Mouse (Mus musculus) MEL (cell line): ENCODE measurements around the gene Dao. TPM values are rescaled to one million over a fixed set of nuclear protein-coding genes. Genes with fewer than 3 reads are reported as not detected.

Experiments
- DNase-seq: peaks from one replicate; pipeline ENCODE4 v3.0.0; 2011; ENCODE audit warnings: low read depth, low spot score
- H3K27ac ChIP-seq: 2 replicates; pipeline ENCODE4 v1.5.1; 2012; ENCODE audit warnings: low read depth, mild to moderate bottlenecking, control low read depth, low read length, moderate library complexity; ENCODE audit not compliant: control insufficient read depth
- H3K27me3 ChIP-seq, 2 experiments: fragments of 150-350 bp in 1 of 2; sonication (generic) in 1 of 2; 2 replicates each; pipeline ENCODE4 v1.6.1; 2012; ENCODE audit warnings: low read length in 2 of 2, mild to moderate bottlenecking in 2 of 2, improper control_type of control experiment in 1 of 2, moderate library complexity in 1 of 2; ENCODE audit not compliant: insufficient read depth in 2 of 2, control insufficient read depth in 1 of 2
- H3K36me3 ChIP-seq, 2 experiments: 2 replicates each; pipeline ENCODE4 v1.6.1; 2012 to 2014; ENCODE audit warnings: low read length in 2 of 2, improper control_type of control experiment in 1 of 2, inconsistent platforms in 1 of 2, mild to moderate bottlenecking in 1 of 2; ENCODE audit not compliant: insufficient read depth in 2 of 2, control insufficient read depth in 1 of 2
- H3K4me1 ChIP-seq, 2 experiments: fragments of 150-350 bp in 1 of 2; sonication (generic) in 1 of 2; 2 replicates each; pipeline ENCODE4 v1.6.1; 2012; ENCODE audit warnings: low read length in 2 of 2, improper control_type of control experiment in 1 of 2, mild to moderate bottlenecking in 1 of 2; ENCODE audit not compliant: insufficient read depth in 2 of 2, control insufficient read depth in 1 of 2
- H3K4me3 ChIP-seq, 2 experiments: fragments of 150-350 bp in 1 of 2; sonication (generic) in 1 of 2; 2 replicates each; pipeline ENCODE4 v1.5.1; 2012; ENCODE audit warnings: low read depth in 2 of 2, low read length in 2 of 2, mild to moderate bottlenecking in 2 of 2, moderate library complexity in 2 of 2, control low read depth in 1 of 2, improper control_type of control experiment in 1 of 2; ENCODE audit not compliant: control insufficient read depth in 1 of 2, insufficient read depth in 1 of 2
- H3K79me2 ChIP-seq: 2 replicates; pipeline ENCODE4 v1.6.1; 2012; ENCODE audit warnings: mild to moderate bottlenecking, low read length, moderate library complexity; ENCODE audit not compliant: control insufficient read depth, poor library complexity, insufficient read depth
- H3K9ac ChIP-seq: 2 replicates; pipeline ENCODE4 v1.6.1; 2012; ENCODE audit warnings: low read depth, mild to moderate bottlenecking, control low read depth, low read length, moderate library complexity; ENCODE audit not compliant: control insufficient read depth, poor library complexity, severe bottlenecking
- H3K9me3 ChIP-seq: fragments of 150-350 bp; sonication (generic); replicated peaks from 2 replicates; pipeline ENCODE4 v1.6.1; 2012; ENCODE audit warnings: mild to moderate bottlenecking, low read length, improper control_type of control experiment, moderate library complexity; ENCODE audit not compliant: insufficient read depth
- BHLHE40 ChIP-seq: IDR thresholded peaks from 2 replicates; pipeline ENCODE4 v1.6.1; 2012; ENCODE audit warnings: low read depth, mild to moderate bottlenecking, inconsistent platforms, low read length, improper control_type of control experiment, borderline replicate concordance
- CHD1 ChIP-seq: IDR thresholded peaks from 2 replicates; pipeline ENCODE4 v1.6.1; 2012; ENCODE audit warnings: low read depth, mild to moderate bottlenecking, inconsistent platforms, low read length, improper control_type of control experiment
- CHD2 ChIP-seq: IDR thresholded peaks from 2 replicates; pipeline ENCODE4 v1.6.1; 2011; ENCODE audit warnings: low read length, improper control_type of control experiment
- CTCF ChIP-seq, 3 experiments: IDR thresholded peaks in 2 of 3; conservative IDR thresholded peaks in 1 of 3; 2 replicates each; pipeline ENCODE4 v1.5.1; 2011 to 2012; ENCODE audit warnings: low read length in 3 of 3, low read depth in 2 of 3, mild to moderate bottlenecking in 2 of 3, improper control_type of control experiment in 1 of 3, inconsistent platforms in 1 of 3, mixed read lengths in 1 of 3, moderate library complexity in 1 of 3; ENCODE audit not compliant: control insufficient read depth in 1 of 3, insufficient read depth in 1 of 3, poor library complexity in 1 of 3, severe bottlenecking in 1 of 3
- E2F4 ChIP-seq: IDR thresholded peaks from 2 replicates; pipeline ENCODE4 v1.6.1; 2011; ENCODE audit warnings: low read depth, low read length, improper control_type of control experiment, borderline replicate concordance
- ELF1 ChIP-seq: IDR thresholded peaks from 2 replicates; pipeline ENCODE4 v1.6.1; 2014; ENCODE audit warnings: low read depth, mild to moderate bottlenecking, inconsistent platforms, low read length, improper control_type of control experiment, moderate library complexity
- EP300 ChIP-seq, 2 experiments: IDR thresholded peaks; 2 replicates each; pipeline ENCODE4 v1.6.1; 2011; ENCODE audit warnings: improper control_type of control experiment in 2 of 2, low read length in 2 of 2, low read depth in 1 of 2, mild to moderate bottlenecking in 1 of 2
- ETS1 ChIP-seq: IDR thresholded peaks from 2 replicates; pipeline ENCODE4 v1.6.1; 2012; ENCODE audit warnings: low read depth, mild to moderate bottlenecking, inconsistent platforms, low read length, improper control_type of control experiment, moderate library complexity
- GABPA ChIP-seq: IDR thresholded peaks from 2 replicates; pipeline ENCODE4 v1.6.1; 2012; ENCODE audit warnings: low read depth, mild to moderate bottlenecking, inconsistent platforms, low read length, improper control_type of control experiment, moderate library complexity
- GATA1 ChIP-seq: IDR thresholded peaks from 2 replicates; pipeline ENCODE4 v1.6.1; 2011; ENCODE audit warnings: low read depth, low read length, improper control_type of control experiment
- HCFC1 ChIP-seq: IDR thresholded peaks from 2 replicates; pipeline ENCODE4 v1.6.1; 2012; ENCODE audit warnings: low read depth, mild to moderate bottlenecking, inconsistent platforms, low read length, improper control_type of control experiment, moderate library complexity
- JUND ChIP-seq: IDR thresholded peaks from 2 replicates; pipeline ENCODE4 v1.6.1; 2011; ENCODE audit warnings: low read depth, mild to moderate bottlenecking, improper control_type of control experiment, low read length
- KAT2A ChIP-seq: conservative IDR thresholded peaks from 2 replicates; pipeline ENCODE4 v1.6.1; 2012; ENCODE audit warnings: low read depth, low read length, improper control_type of control experiment, inconsistent platforms
- MAX ChIP-seq: IDR thresholded peaks from 2 replicates; pipeline ENCODE4 v1.6.1; 2011; ENCODE audit warnings: low read length, improper control_type of control experiment
- MAZ ChIP-seq: IDR thresholded peaks from 2 replicates; pipeline ENCODE4 v1.6.1; 2012; ENCODE audit warnings: low read depth, mild to moderate bottlenecking, inconsistent platforms, low read length, improper control_type of control experiment
- NELFE ChIP-seq: IDR thresholded peaks from 2 replicates; pipeline ENCODE4 v1.6.1; 2011; ENCODE audit warnings: low read depth, low read length, improper control_type of control experiment
- NRF1 ChIP-seq: IDR thresholded peaks from 2 replicates; pipeline ENCODE4 v1.6.1; 2014; ENCODE audit warnings: low read depth, mild to moderate bottlenecking, inconsistent platforms, low read length, improper control_type of control experiment, moderate library complexity; ENCODE audit not compliant: poor library complexity, insufficient read depth, severe bottlenecking
- POLR2A ChIP-seq, 2 experiments: IDR thresholded peaks; 2 replicates each; pipeline ENCODE4 v1.6.1; 2011 to 2012; ENCODE audit warnings: low read length in 2 of 2, mild to moderate bottlenecking in 2 of 2, control low read depth in 1 of 2, improper control_type of control experiment in 1 of 2, low read depth in 1 of 2, moderate library complexity in 1 of 2; ENCODE audit not compliant: control insufficient read depth in 1 of 2, insufficient read depth in 1 of 2, poor library complexity in 1 of 2
- POLR2AphosphoS2 ChIP-seq: IDR thresholded peaks from 2 replicates; pipeline ENCODE4 v1.6.1; 2011; ENCODE audit warnings: low read length, improper control_type of control experiment
- RAD21 ChIP-seq: IDR thresholded peaks from 2 replicates; pipeline ENCODE4 v1.6.1; 2011; ENCODE audit warnings: mild to moderate bottlenecking, low read depth, low read length, improper control_type of control experiment
- SMC3 ChIP-seq: IDR thresholded peaks from 2 replicates; pipeline ENCODE4 v1.6.1; 2011; ENCODE audit warnings: low read depth, low read length, improper control_type of control experiment
- TAL1 ChIP-seq: IDR thresholded peaks from 2 replicates; pipeline ENCODE4 v1.6.1; 2012; ENCODE audit warnings: mild to moderate bottlenecking, inconsistent platforms, low read length, moderate library complexity, mixed read lengths
- TBP ChIP-seq: IDR thresholded peaks from 2 replicates; pipeline ENCODE4 v1.8.0; 2011; ENCODE audit warnings: low read depth, low read length, improper control_type of control experiment
- TCF12 ChIP-seq: IDR thresholded peaks from 2 replicates; pipeline ENCODE4 v1.6.1; 2014; ENCODE audit warnings: low read depth, mild to moderate bottlenecking, inconsistent platforms, low read length, improper control_type of control experiment, moderate library complexity
- UBTF ChIP-seq: IDR thresholded peaks from 2 replicates; pipeline ENCODE4 v1.6.1; 2012; ENCODE audit warnings: low read depth, mild to moderate bottlenecking, inconsistent platforms, low read length, improper control_type of control experiment, moderate library complexity, borderline replicate concordance; ENCODE audit not compliant: insufficient read depth
- USF1 ChIP-seq: IDR thresholded peaks from 2 replicates; pipeline ENCODE4 v1.6.1; 2014; ENCODE audit warnings: low read depth, mild to moderate bottlenecking, inconsistent platforms, low read length, improper control_type of control experiment, moderate library complexity
- ZKSCAN1 ChIP-seq: IDR thresholded peaks from 2 replicates; pipeline ENCODE4 v1.6.1; 2012; ENCODE audit warnings: low read depth, mild to moderate bottlenecking, inconsistent platforms, low read length, improper control_type of control experiment, moderate library complexity
- ZMIZ1 ChIP-seq: IDR thresholded peaks from 2 replicates; pipeline ENCODE4 v1.6.1; 2012; ENCODE audit warnings: low read depth, mild to moderate bottlenecking, inconsistent platforms, low read length, improper control_type of control experiment, moderate library complexity
- ZNF384 ChIP-seq: IDR thresholded peaks from 2 replicates; pipeline ENCODE4 v1.6.1; 2012; ENCODE audit warnings: low read depth, mild to moderate bottlenecking, inconsistent platforms, low read length, improper control_type of control experiment
- polyA plus RNA-seq, 2 experiments: library from polyadenylated mRNA; stranded (reverse) in 1 of 2; unstranded in 1 of 2; fragments of >175 nt in 1 of 2; fragments of >200 nt in 1 of 2; gene quantifications; 2 replicates each; pipeline versions ENCODE4 v1.2.1 to v1.2.4; 2012; ENCODE audit warnings: low replicate concordance in 2 of 2, low read depth in 1 of 2; ENCODE audit not compliant: insufficient read length in 2 of 2, insufficient read depth in 1 of 2, missing spikeins in 1 of 2
- total RNA-seq: library from RNA; depleted of rRNA; stranded (reverse); fragments of 300-350 nt; gene quantifications from 2 replicates; pipeline ENCODE4 v1.2.3, GENCODE M21; 2012

Gene Dao
- total and polyA plus RNA-seq, 3 experiments = 0.04 TPM; not detected in 2

DNA sequence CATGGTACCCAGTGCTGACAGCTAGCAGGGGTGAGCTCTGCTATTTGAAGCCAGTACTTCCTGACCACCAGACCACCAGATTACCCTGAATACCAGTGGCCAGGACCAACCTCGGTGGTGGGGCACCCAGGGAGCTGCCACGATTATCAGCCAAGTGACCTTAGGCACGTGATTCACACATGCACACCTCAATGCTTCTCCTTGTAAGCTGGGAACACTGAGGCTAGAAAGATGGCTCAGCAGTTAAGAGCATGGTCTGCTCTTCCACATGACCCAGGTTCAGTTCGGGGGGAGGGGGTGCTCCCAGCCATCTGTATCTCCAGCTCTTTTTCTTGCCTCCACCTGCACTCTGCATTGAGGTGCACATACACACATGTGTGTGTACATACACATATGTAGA is 5.5 kb downstream of the Dao start:
- H3K27me3 ChIP-seq = no peaks in the 10 kb centered on the region
- TF ChIP-seq UBTF (no peak), CTCF (IDR thresholded peaks at IDR 0.05 in 2 of 3, conservative IDR thresholded peaks at IDR 0.05 in 1 of 3; ENCODE audit: control insufficient read depth in 1 of 3, insufficient read depth in 1 of 3, low read depth in 2 of 3, low read length in 3 of 3, poor library complexity in 1 of 3, severe bottlenecking in 1 of 3) (no peak), CHD2 (no peak), ETS1 (no peak), MAZ (no peak), E2F4 (no peak), POLR2A (IDR thresholded peaks at IDR 0.05; ENCODE audit: control insufficient read depth in 1 of 2, insufficient read depth in 1 of 2, low read depth in 1 of 2, low read length in 2 of 2, poor library complexity in 1 of 2) (no peak), SMC3 (no peak), CHD1 (no peak), USF1 (no peak), KAT2A (no peak), NELFE (no peak), ZNF384 (no peak), ZKSCAN1 (no peak), ZMIZ1 (no peak), TAL1 (no peak), NRF1 (no peak), RAD21 (no peak), MAX (no peak), TBP (no peak)
- TF ChIP-seq, all 39 proteins: peak for 0
- Histone ChIP-seq H3K4me1 (0 out of 4 replicates have a peak, but pooled peaks cover 0 to 4% of the 10 kb centered on the region in 2 experiments), H3K79me2 (no peaks in the 10 kb centered on the region), H3K27ac (no peak overlapping the region), H3K9me3 (no peaks in the 10 kb centered on the region), H3K9ac (no peak overlapping the region), H3K36me3 (no peaks in the 10 kb centered on the region; a peak in 1 of 4 replicates), H3K4me3 (no peak overlapping the region)
- DNase-seq = no peak

DNA sequence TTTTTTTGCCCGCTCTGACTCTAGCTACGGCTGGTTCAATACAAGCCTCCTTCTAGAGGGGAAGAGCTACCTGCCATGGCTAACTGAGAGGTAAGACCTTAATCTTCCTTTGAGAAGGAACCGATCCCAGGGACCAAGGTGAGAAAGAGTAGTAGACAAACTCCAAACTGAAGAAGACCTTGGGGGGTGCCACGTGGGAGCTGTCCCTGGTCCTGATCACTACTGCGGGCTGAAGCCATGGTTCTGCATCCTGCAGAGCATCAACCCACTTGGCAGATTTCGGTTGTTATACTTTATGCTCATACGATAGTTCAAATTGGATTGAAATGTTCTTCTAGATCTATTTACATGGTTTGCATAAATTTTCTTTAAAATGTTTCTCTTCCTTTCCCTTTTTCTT is 11.6 kb downstream of the Dao start:
- Histone ChIP-seq H3K9me3 (no peaks in the 10 kb centered on the region), H3K36me3 (no peaks in the 10 kb centered on the region), H3K4me3 (no peak overlapping the region), H3K4me1 (no peaks in the 10 kb centered on the region), H3K9ac (no peak overlapping the region), H3K27ac (no peak overlapping the region), H3K79me2 (no peaks in the 10 kb centered on the region), H3K27me3 (no peaks in the 10 kb centered on the region)
- DNase-seq = no peak
- TF ChIP-seq CTCF (IDR thresholded peaks at IDR 0.05 in 2 of 3, conservative IDR thresholded peaks at IDR 0.05 in 1 of 3; ENCODE audit: control insufficient read depth in 1 of 3, insufficient read depth in 1 of 3, low read depth in 2 of 3, low read length in 3 of 3, poor library complexity in 1 of 3, severe bottlenecking in 1 of 3) = no peak
- no peak for TF ChIP-seq NRF1
- no peak for TF ChIP-seq E2F4
- TF ChIP-seq ELF1 = no peak
- TF ChIP-seq POLR2AphosphoS2 = no peak
- no peak for TF ChIP-seq TCF12
- no peak for TF ChIP-seq EP300 (IDR thresholded peaks at IDR 0.05; ENCODE audit: low read depth in 1 of 2, low read length in 2 of 2)
- TF ChIP-seq GABPA = no peak
- no peak for TF ChIP-seq GATA1
- TF ChIP-seq NELFE = no peak
- no peak for TF ChIP-seq HCFC1
- no peak for TF ChIP-seq BHLHE40
- TF ChIP-seq JUND = no peak
